Mouse (Mus musculus) embryo, embryonic 9.5 days (tissue): ENCODE measurements around the gene Mms19.
A peak's percentile ranks its signal among the peaks of the same experiment; 100 is the strongest.

Experiments used
- DNase-seq: peaks from one replicate; pipeline ENCODE4 v3.0.0-alpha.2; 2017; ENCODE audit errors: extremely low spot score

The Mms19 gene

GRCm38 (mm10) chr19:41980819-41981594 lies at the start of gene Mms19:
Gene Mms19, minus strand, starts transcription at chr19:41981157.
- peak; percentile 99 for DNase-seq

DNA sequence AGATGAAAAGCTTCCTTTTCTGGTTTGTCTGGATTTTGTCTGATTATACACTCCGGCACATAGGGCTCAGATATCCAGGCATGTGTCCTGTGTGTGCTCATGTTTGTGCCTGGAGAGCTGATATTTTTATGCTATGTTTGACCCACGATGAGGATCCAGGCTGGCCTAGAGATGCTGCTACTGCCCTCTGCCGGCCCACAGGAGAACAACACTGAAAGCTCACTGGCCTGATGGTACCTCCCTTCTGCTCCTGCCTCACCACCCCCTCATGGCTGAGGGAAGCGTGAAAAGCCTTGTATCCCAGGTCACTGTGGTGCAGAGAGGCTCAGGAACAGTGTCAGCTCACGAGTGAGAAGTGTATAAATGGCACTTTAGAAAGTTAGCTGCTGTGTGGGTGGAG lies 45.2 kb upstream of the Mms19 start:
- peak; percentile 72 for DNase-seq

GRCm38 (mm10) chr19:42022542-42022848 lies 41.5 kb upstream of the Mms19 start:
- DNase-seq: no peak

DNA sequence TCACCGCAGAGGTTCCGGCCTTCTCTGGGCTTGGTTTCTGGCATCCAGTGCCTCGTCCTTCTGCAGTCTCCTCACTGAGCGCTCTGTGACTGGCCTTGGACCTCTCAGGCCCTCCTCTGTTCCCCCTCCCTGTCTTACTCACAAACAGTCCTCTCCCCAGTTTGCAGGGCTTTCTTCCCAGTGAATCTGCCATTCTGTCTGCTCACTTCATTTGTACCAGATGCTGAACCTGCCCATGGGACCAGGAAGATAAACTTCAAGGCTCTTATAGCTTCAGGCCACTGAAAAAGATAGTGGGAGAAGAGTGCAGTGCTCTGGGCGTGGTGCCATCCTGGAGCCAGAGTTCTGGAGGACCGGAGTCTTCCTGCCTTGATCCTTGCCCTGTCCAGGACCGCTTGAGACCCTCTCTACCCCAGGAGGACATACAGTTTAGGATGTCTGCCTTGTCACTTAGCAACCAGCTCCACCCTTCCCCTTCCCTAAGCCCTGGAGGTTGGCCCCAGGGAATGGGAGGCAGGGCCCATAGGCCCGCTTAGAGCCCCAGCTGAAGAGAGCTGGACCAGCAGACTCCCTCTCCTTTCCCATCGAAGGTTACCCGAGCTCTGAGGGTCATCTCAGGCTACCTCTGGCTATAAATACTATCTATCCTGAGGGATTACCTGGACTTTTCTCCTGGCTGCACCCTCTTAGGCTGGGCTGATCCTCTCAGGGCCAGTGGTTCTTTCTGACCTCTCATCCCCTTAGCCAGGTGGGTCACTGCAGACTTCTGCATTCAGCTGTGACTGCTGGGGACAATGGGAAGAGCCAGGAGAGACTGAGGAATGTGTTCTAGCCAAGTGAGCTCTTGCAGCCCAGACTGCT lies 41.0 kb upstream of the Mms19 start:
- DNase-seq: no peak

GRCm38 (mm10) chr19:42019011-42019522 lies 38.1 kb upstream of the Mms19 start:
- no peak for DNase-seq

DNA sequence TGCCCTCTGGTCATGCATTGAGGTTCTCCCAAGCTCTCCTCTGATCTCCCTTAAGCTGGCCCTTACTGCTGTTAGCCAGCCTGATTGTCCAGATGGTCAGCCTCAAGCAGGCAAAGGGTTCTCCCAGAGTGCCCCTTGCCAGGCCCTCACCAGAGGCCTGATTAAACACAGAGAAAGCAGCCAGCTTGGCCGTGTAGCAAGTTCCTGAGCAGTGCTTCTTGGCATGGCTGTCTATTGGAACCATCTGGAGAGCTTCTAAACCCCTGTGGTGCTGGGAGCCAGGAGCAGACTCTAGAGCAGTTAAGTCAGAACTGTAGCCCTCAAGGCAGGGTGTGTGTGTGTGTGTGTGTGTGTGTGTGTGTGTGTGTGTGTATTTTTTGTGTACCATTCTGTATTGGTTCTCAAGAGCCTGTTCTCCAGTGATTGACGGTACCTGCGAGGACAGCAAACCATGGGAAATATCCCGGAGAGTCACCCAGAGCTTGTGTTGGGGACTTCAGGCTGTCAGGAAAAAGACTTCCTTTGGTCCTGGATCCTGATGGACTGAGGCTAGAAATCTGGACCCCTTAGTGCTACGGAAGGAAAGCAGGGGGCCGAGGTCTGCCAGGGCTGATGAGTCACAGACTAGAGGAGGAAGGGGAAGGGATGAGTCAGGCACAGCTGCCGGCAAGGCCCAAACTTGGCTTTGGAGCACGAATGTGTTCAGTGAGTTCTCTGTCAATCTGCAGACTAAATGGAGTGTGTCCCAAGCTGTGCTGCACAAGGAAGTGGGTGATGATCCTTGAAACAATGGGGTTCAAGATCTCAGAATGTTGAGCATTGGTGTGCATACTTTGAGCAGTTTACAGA lies 36.7 kb upstream of the Mms19 start:
- no peak for DNase-seq

DNA sequence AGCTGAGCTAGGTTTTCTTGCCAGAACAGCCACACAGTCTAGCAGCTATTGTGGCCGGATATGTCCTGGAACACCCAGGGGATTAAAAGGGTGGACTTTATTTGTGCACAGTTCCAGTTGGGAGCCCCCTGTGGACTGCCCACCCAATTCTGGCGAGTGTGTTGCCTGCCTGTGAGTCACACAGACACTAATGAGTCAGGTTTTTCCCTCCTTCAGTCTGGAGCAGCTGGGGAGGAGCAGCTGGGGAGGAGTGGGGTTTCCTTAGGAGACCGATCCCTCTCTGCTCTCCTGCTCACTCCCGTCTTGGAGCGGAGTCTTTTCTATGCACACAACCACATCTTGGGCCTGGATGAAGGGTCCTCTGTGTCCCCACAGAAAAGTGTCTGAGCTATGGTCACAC lies 35.9 kb upstream of the Mms19 start:
- DNase-seq: no peak

DNA sequence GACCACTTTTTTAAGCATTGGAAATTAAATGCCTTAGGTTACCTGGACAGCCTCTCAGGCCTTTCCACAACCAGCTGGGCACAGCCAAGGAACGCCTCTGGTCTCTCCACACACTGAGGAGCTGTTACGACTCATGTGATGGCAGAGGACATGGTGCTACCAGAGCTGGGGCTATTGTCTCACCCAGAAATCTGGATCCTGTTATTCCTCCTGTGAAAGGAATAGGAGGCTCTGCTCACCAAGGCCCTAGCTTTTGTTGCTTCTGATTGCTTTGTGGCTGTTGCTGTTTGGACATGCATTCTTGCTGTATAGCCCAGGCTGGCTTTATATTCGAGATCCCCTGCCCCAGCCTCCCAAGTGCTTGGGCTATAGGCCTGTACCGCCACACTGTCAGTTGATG lies 35.3 kb upstream of the Mms19 start:
- no peak for DNase-seq

GRCm38 (mm10) chr19:42015001-42015400 lies 34.0 kb upstream of the Mms19 start:
- DNase-seq: no peak

- no peak for DNase-seq
Observed at GRCm38 (mm10) chr19:42014231-42014825, 33.4 kb upstream of the Mms19 start.

DNA sequence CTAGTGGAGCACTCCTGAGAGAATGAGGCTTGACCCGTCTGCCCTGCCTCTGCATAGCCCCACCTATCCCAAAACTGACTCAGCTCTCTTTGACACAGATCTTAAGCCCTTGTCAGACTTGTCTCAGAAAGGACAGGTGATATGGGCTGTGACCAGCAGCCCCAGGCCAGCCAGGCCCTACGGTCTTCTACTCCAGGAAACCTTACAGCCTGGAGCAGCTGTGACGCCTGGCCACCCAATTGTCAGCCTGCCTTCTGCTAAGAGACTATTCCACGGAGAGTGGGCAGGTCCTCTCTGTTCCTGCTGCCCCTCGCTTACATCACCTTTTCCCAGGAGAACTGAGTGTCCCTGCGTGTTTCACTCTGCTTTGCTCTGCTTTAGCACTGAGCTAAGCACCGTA lies 30.2 kb upstream of the Mms19 start:
- no peak for DNase-seq

GRCm38 (mm10) chr19:42010436-42010835 lies 29.5 kb upstream of the Mms19 start:
- no peak for DNase-seq

DNA sequence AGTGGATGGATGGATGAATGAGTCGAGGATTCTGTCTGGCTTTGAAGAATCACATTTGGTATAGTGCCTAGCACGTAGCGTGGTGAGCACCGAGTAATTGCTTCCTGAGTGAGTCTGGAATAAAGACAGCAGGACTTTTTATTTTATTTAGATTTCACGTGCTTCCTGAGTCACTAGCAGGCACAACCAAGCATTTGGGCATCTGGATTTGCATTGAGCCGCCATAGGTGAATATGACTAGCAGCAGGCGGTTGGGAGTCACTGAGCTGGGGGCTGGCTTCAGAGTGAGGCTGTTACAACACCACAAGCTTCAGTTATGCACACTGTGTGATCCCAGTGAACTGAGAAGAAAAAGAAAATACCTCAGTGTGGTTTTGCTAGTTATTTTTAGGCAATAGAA lies 28.1 kb upstream of the Mms19 start:
- no peak for DNase-seq

- no peak for DNase-seq
Observed at GRCm38 (mm10) chr19:42008586-42008985, 27.6 kb upstream of the Mms19 start.

DNA sequence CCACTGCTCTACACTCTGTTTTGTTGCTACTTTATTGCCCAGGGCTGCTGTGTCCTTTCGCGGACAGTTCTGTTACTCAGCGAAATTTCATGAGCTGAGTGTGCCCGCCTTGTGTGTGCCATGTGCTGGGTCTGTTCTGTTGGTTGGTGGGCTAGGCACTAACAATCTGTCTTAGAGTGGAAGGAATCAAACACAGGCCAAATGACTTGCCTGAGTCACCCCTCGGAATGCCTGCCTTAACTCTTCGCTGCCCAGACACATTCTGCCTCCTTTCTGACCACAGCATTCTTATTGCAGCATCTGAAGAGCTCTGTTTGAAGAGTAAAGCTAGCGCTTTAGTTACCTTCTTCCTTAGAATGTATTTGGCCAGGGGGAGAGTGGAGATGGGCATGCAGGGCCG lies 25.6 kb upstream of the Mms19 start:
- DNase-seq: no peak

DNA sequence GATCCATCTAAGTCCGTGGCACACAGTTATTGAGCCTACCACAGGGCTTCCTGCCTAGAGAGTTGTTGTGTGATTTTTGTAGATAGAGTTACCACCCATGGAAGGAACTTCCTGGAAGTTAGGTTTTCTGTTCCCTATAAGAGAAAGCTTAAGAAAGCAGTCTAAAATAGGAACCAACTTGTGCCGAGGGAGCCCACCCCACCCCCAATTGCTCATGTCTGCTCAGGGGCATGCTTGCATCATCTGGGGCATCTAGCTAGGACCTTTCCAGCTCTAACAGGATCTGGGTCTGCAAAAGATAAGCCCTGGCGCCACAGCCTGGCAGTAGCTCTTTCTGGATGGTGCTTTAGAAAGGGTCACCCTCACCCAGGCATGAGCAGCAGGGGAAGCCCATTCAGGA lies 24.7 kb upstream of the Mms19 start:
- no peak for DNase-seq

GRCm38 (mm10) chr19:42004258-42004657 lies 23.3 kb upstream of the Mms19 start:
- DNase-seq: no peak

GRCm38 (mm10) chr19:42001253-42001980 lies 20.5 kb upstream of the Mms19 start:
- no peak for DNase-seq

- no peak for DNase-seq
Observed at GRCm38 (mm10) chr19:42000446-42000958, 19.5 kb upstream of the Mms19 start.

DNA sequence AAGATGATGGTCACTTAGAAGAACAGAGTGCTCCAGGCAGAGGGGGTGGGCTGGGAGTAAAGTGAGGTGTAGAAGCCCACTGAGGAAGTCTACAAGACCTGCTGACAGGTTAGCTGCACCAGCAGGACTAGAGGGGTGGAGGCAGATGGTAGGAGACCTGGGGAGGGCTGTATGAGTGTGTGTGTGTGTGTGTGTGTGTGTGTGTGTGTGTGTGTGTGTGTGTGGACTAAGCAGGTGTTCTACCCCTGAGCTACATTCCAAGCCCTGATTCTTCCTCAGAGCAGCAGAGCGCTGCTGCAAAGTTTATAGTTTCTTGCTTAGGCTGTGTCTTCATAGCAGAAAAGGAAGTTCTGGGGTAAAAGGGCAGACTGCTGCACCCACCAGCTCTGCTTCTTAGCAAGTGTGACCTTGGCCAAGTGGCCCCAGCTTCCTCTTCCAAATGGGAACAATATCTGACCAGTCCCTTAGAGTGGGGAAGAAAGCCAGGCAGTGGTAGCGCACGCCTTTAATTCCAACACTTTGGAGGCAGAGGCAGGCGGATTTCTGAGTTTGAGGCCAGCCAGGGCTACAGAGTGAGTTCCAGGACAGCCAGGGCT lies 18.8 kb upstream of the Mms19 start:
- no peak for DNase-seq
